Mouse (Mus musculus) monocyte, adult 2 months (primary cell): Measurements from ENCODE around the gene Prkcd.
A peak's percentile ranks its signal among the peaks of the same experiment; 100 is the strongest.

Experiments
- DNase-seq, 2 experiments: peaks; one replicate each; pipeline ENCODE4 v3.0.0; 2022; ENCODE audit warnings: low spot score in 2 of 2, low read depth in 1 of 2

The Prkcd gene

GRCm38 (mm10) chr14:30625856-30626726 is at the start of gene Prkcd:
Gene Prkcd, minus strand, starts transcription at chr14:30626210.
- DNase-seq = peak; percentile 60 to 83

GRCm38 (mm10) chr14:30674947-30675346 is 48.9 kb upstream of the Prkcd start:
- no peak for DNase-seq

GRCm38 (mm10) chr14:30671986-30672312 is 45.9 kb upstream of the Prkcd start:
- DNase-seq = peak; percentile 56 to 80

GRCm38 (mm10) chr14:30671095-30671985 is 45.3 kb upstream of the Prkcd start:
- DNase-seq = no peak

GRCm38 (mm10) chr14:30670161-30670560 is 44.2 kb upstream of the Prkcd start:
- DNase-seq = no peak

GRCm38 (mm10) chr14:30666604-30667003 is 40.6 kb upstream of the Prkcd start:
- no peak for DNase-seq

DNA sequence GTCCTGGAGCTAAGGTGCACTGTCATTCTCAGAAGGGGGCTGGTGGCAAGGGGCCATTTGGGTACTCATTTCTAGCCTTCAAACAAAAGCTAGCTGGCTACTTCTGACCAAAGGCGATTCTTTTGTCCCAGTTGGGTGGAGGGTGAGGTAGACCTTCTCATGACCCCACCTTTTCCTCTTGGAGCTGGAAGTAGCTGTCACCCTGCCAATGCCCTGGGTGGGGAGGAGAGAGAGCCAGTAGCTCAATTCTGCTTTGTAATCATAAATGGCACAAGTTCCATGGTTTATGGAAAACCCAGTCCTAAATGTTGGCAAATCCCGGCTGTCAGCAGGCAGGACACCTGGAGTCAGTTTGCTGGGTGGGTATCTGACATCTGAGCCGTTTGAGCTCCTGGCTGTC is 40.1 kb upstream of the Prkcd start:
- no peak for DNase-seq

GRCm38 (mm10) chr14:30655531-30655930 is 29.5 kb upstream of the Prkcd start:
- no peak for DNase-seq

DNA sequence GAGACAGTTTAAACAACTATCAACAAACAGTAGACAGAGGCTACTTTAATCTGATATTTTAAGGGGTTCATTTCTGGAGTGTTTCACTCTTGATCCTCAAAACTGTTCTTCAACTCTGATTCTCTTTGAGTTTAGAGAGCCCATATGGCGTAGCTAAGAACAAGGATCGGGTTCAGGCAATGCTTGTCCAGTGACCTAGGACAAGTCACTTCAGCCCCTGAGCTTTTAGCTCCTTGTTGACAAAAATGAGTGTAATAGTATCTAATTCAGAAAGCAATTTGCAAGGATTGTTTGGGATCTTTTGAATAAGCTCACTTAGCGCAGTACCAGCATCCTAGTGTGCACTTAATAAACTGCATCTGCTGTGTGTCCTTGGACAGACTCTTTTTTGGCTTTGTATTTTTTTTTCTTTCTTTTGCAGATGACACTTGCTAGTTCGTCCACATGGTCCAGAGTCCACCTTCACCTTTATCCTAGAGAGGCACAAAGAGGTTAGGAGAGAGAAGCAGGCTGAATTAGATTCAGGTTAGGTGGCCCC is 28.8 kb upstream of the Prkcd start:
- DNase-seq = no peak

DNA sequence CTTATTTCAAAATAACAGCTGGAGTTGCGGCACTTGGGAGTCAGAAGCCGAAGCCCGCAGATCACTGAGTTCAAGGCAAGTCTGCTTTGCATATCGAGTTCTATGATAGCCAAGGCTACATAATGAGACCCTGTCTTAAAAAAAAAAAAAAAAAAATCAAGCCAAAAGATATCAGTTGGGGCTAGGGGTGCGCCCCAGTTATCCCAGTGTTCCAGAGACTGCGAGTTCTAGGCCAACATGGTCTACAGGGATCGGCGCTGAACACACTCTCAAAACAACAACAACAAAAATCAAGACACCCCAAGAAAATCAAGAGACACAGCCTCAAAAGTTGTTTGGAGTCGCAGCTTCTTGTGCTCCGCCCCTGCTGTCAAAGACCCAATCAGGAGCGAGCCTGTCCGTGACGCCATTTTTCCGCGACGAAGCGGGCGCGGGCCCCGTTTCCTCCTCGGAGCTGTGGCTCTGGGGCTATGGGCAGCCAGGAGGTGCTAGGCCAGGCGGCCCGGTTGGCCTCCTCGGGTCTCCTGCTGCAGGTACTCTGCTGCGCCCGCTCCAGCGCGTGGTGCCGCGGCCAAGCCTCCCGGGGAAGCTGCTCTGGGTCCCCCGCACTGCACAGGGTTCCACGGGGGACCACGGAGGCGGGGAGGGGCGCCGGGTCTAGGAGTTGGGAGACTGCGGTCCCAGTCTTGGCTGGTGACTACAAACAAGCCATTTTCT is 28.1 kb upstream of the Prkcd start, which contains the start of gene Rft1:
TSS of gene Rft1 (plus strand) at position 418 of the 717 bp plus-strand sequence.
- peak; percentile 94 to 98 for DNase-seq

- DNase-seq = peak in 1 of 2 experiments; percentile 52
These were observed 25.0 kb upstream of the Prkcd start for GRCm38 (mm10) chr14:30650969-30651368.

GRCm38 (mm10) chr14:30649745-30650144 is 23.7 kb upstream of the Prkcd start:
- no peak for DNase-seq

DNA sequence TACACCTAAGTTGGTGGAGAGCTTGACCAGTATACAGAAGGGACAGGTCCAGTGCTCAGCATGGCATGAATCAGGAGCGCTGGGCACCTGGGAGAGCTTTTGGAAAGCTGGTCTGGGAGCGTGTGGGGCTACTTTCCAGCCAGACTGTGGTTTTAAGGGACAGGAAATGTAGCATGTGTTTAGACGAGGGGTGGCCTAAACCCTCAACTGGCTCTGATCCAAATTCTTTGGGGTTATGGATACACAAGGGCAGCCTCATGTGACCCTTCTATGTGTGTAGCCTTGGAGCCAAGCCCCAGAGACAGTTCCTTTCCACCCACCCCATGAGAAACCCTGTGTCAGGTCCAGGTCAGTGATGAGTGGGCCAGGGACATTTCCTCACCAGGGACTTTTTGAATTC is 22.5 kb upstream of the Prkcd start:
- no peak for DNase-seq

- DNase-seq = no peak
These were observed 20.5 kb upstream of the Prkcd start for GRCm38 (mm10) chr14:30646486-30646885.

GRCm38 (mm10) chr14:30645066-30645465 is 19.1 kb upstream of the Prkcd start:
- DNase-seq = no peak

- no peak for DNase-seq
These were observed 18.0 kb upstream of the Prkcd start for GRCm38 (mm10) chr14:30644026-30644425.

DNA sequence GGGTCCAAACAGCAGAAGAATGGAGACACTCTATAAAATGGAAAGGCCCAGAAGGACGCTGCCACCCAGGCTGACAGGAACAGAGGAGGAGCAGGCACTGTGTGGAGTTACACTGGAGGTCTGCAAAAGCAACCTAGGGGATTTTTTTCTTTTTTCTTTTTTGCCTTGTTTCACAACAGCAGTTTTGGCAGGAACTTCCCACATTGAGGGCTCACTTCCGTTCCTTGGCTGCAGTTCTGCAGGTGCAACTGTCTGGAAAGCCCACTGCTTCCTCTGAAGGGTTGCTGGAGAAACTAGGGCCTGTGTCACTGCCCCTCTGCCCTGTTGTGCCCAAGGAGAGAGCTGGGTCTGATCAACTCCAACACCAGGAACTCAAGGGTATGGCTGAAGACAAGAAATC is 15.7 kb upstream of the Prkcd start:
- DNase-seq = no peak

- no peak for DNase-seq
These were observed 12.7 kb upstream of the Prkcd start for GRCm38 (mm10) chr14:30638686-30639085.

- DNase-seq = no peak
These were observed 12.0 kb upstream of the Prkcd start for GRCm38 (mm10) chr14:30638009-30638408.

GRCm38 (mm10) chr14:30637087-30637486 is 11.1 kb upstream of the Prkcd start:
- no peak for DNase-seq

GRCm38 (mm10) chr14:30636499-30636898 is 10.5 kb upstream of the Prkcd start:
- no peak for DNase-seq
